Mouse (Mus musculus) midbrain, embryonic 15.5 days (tissue): Measurements from ENCODE around the gene Duoxa1. TPM values are rescaled to one million over a fixed set of nuclear protein-coding genes. Genes with fewer than 3 reads are reported as not detected.
A peak's percentile ranks its signal among the peaks of the same experiment; 100 is the strongest.

Source experiments
- ATAC-seq: fragments of 200-750 bp; cut with Nextera tagmentation; replicated peaks from 2 replicates; pipeline ENCODE4 v1.8.0; 2017; ENCODE audit warnings: moderate TSS enrichment
- H3K27ac ChIP-seq: fragments of 300-500 bp; sonication (generic); 2 replicates; pipeline ENCODE4 v1.5.1; 2015; ENCODE audit warnings: mild to moderate bottlenecking, inconsistent platforms
- H3K27me3 ChIP-seq: fragments of 300-500 bp; sonication (generic); replicated peaks from 2 replicates; pipeline ENCODE4 v1.6.1; 2015; ENCODE audit warnings: inconsistent platforms
- H3K36me3 ChIP-seq: fragments of 300-500 bp; sonication (generic); replicated peaks from 2 replicates; pipeline ENCODE4 v1.6.1; 2015; ENCODE audit warnings: inconsistent platforms
- H3K4me1 ChIP-seq: fragments of 300-500 bp; sonication (generic); 2 replicates; pipeline ENCODE4 v1.6.1; 2015; ENCODE audit warnings: inconsistent platforms
- H3K4me2 ChIP-seq: fragments of 300-500 bp; sonication (generic); 2 replicates; pipeline ENCODE4 v1.6.1; 2015; ENCODE audit warnings: inconsistent platforms, mild to moderate bottlenecking, moderate library complexity
- H3K4me3 ChIP-seq: fragments of 300-500 bp; sonication (generic); 2 replicates; pipeline ENCODE4 v1.5.1; 2015; ENCODE audit warnings: mild to moderate bottlenecking, inconsistent platforms
- H3K9ac ChIP-seq: fragments of 300-500 bp; sonication (generic); 2 replicates; pipeline ENCODE4 v1.6.1; 2015; ENCODE audit warnings: mild to moderate bottlenecking, inconsistent platforms
- H3K9me3 ChIP-seq: fragments of 300-500 bp; sonication (generic); 2 replicates; pipeline ENCODE4 v1.6.1; 2016; ENCODE audit warnings: inconsistent platforms
- WGBS: fragments of 180-500 bp; shearing (Covaris S2); methylation state at CpG from one replicate; pipeline ENCODE4 v1.1.7; 2015; ENCODE audit warnings: mixed read lengths; 5-methylcytosine and 5-hydroxymethylcytosine counted together
- polyA plus RNA-seq: library from polyadenylated mRNA; unstranded; fragments of >200 nt; fragmentation: Nextera tagmentation; extraction: Ambion mirVana; gene quantifications from 2 replicates; pipeline ENCODE4 v1.2.1, GENCODE M21; 2015

The Duoxa1 gene
- 0.30 and 0.32 TPM in 2 replicates for polyA plus RNA-seq

GRCm38 (mm10) chr2:122313536-122313935 is at the start of gene Duoxa1:
Gene Duoxa1, minus strand, starts transcription at chr2:122313730.
- H3K4me3 ChIP-seq: peak within 1 kb of the TSS; percentile 11; the same call in 1 of the 2 replicates
- no peak within 1 kb of the TSS for H3K27ac ChIP-seq
- H3K4me1 ChIP-seq: peaks cover 16% of the 10 kb centered on the region; the same call in 1 of the 2 replicates
- no peaks in the 10 kb centered on the region for H3K9me3 ChIP-seq
- no peaks in the 10 kb centered on the region for H3K36me3 ChIP-seq
- ATAC-seq: no peak
- H3K4me2 ChIP-seq: peak within 1 kb of the TSS; percentile 42
- WGBS: 4% methylated on average over 24 of the region's 24 CpGs
- peaks cover 29% of the 10 kb centered on the region; the same call in 1 of the 2 replicates for H3K27me3 ChIP-seq
- no peak within 1 kb of the TSS for H3K9ac ChIP-seq

DNA sequence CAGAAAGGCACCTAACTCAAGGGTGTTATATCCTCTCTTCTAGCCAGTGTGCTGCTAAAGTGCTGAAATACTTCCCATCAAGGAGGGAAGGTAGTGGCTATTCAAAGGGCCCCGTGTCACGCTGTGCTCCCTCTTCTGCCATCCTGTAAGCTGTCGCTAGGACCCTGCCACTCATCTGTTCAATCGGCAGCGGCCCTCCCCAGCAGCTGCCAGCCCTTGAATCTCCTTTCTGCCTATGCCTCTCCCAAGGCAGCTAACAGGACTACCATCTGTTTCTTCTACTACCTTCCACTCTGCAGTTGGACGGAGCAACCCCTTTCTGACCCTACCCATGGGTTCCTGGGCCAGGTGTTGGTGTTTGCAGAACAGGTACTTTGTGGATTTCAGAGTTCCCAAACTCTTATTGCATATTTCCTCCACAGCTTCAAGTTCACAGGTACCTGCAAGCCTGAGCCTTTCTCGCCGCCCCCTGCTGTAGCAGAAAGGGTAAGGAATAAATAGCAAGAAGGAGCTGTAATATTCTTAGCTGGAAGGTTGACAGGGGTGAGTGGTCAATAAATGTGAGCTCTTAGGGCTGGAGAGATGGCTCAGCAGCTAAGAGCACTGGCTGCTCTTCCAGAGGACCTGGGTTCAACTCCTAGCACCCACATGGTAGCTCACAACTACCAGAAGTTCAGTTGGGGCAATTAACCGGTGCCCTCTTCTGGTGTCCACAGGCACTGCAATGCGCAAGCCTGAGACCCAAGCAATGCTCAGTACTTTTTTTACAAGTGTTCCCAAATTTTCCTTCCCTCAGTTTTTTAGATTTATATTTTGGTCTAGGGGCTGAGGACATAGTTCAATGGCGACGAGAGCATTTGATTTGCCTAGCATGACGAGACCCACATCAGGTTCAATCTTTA is 49.3 kb upstream of the Duoxa1 start:
- 79% methylated on average over 13 of the region's 13 CpGs for WGBS
- Histone ChIP-seq H3K4me2 (no peak overlapping the region), H3K4me3 (no peak overlapping the region), H3K27ac (no peak overlapping the region), H3K9ac (no peak overlapping the region), H3K9me3 (no peaks in the 10 kb centered on the region), H3K4me1 (peaks cover 25% of the 10 kb centered on the region), H3K36me3 (peaks cover 6% of the 10 kb centered on the region; the same call in 1 of the 2 replicates), H3K27me3 (no peaks in the 10 kb centered on the region)
- no peak for ATAC-seq

- H3K27me3 ChIP-seq: no peaks in the 10 kb centered on the region
- no peak overlapping the region for H3K4me2 ChIP-seq
- no peak for ATAC-seq
- WGBS: 61% methylated on average over 10 of the region's 10 CpGs
- peaks cover 9% of the 10 kb centered on the region; the same call in 1 of the 2 replicates for H3K36me3 ChIP-seq
- H3K9ac ChIP-seq: no peak overlapping the region
- no peak overlapping the region for H3K4me3 ChIP-seq
- H3K9me3 ChIP-seq: no peaks in the 10 kb centered on the region
- H3K27ac ChIP-seq: no peak overlapping the region
- peaks cover 17% of the 10 kb centered on the region for H3K4me1 ChIP-seq
Observed at GRCm38 (mm10) chr2:122361868-122362621, 48.5 kb upstream of the Duoxa1 start.

DNA sequence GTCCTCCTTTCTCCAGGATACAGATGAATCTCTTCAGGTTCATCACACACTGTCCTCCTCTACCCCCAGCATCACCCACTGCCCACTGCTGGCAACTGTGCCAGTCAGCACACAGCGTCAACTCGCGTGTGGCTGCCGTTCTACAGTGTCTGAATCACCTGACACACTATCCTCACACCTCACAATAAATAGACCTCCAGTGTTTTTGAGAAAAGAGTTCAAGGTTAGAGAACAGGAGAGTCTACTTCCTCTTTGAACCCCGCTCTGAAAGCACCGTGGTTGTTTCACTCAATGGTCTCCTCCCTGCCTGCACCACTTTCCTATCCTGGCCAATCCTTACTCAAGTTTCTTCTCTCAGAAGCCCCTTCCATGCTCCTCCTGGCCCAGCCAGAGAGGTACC is 47.7 kb upstream of the Duoxa1 start:
- H3K4me1 ChIP-seq: peaks cover 8% of the 10 kb centered on the region
- H3K27ac ChIP-seq: no peak overlapping the region
- no peak overlapping the region for H3K4me3 ChIP-seq
- no peak overlapping the region for H3K9ac ChIP-seq
- peaks cover 10% of the 10 kb centered on the region; the same call in 1 of the 2 replicates for H3K36me3 ChIP-seq
- ATAC-seq: no peak
- H3K9me3 ChIP-seq: no peaks in the 10 kb centered on the region
- no peak overlapping the region for H3K4me2 ChIP-seq
- WGBS: 93% methylated on average over 6 of the region's 6 CpGs
- no peaks in the 10 kb centered on the region for H3K27me3 ChIP-seq

- 93% methylated on average over 6 of the region's 6 CpGs for WGBS
- Histone ChIP-seq H3K4me2 (no peak overlapping the region), H3K4me3 (no peak overlapping the region), H3K4me1 (peaks cover 3% of the 10 kb centered on the region; the same call in 1 of the 2 replicates), H3K9ac (no peak overlapping the region), H3K9me3 (no peaks in the 10 kb centered on the region), H3K36me3 (peaks cover 10% of the 10 kb centered on the region; the same call in 1 of the 2 replicates), H3K27me3 (no peaks in the 10 kb centered on the region), H3K27ac (no peak overlapping the region)
- ATAC-seq: no peak
Observed at GRCm38 (mm10) chr2:122360310-122360709, 46.8 kb upstream of the Duoxa1 start.

DNA sequence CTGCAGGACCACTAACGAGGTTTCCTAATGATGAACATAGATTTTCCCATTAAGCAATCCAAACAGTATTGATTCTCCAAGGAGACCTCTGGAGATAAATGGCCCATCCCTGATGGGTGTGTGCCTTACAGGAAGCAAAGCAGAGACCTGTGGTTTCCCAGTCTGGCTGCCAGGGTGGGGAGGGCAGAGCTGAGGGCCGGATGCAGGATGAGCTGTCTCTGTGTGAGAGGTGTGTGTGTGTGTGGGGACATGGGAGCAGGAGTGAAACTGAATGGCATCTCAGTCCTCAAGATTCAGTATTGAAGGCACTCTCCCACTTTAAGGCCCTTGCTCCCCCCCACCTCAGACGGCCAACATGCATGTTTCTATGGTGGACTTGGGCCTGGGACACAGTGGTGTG is 42.7 kb upstream of the Duoxa1 start:
- no peaks in the 10 kb centered on the region for H3K9me3 ChIP-seq
- no peak overlapping the region for H3K9ac ChIP-seq
- H3K4me3 ChIP-seq: no peak overlapping the region
- whole genome bisulfite sequencing: 76% methylated on average over 3 of the region's 3 CpGs
- H3K27ac ChIP-seq: no peak overlapping the region
- 0 out of 2 replicates have a peak, but pooled peaks cover 7% of the 10 kb centered on the region for H3K36me3 ChIP-seq
- H3K27me3 ChIP-seq: no peaks in the 10 kb centered on the region
- ATAC-seq: no peak
- no peak overlapping the region for H3K4me2 ChIP-seq
- H3K4me1 ChIP-seq: peaks cover 34% of the 10 kb centered on the region

DNA sequence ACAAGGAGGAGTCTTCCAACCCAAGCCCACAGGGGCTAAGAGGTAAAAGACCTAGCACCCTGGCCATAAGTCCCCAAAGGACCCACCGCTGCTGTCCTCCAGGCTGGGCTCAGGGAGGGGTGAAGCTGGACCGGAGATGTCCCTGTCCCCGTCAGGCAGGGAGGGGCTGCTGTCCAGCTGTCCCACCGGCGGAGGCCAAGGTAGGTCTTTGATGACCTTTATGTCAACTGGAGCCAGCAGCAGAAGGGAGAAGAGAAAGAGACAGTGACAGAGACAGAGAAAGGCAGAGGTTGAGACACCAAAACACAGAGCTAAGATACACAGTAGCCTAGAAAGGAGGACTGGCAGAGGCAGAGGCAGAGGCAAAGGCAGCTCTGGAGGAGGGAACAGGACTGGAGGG is 41.9 kb upstream of the Duoxa1 start:
- Histone ChIP-seq H3K27me3 (no peaks in the 10 kb centered on the region), H3K4me3 (no peak overlapping the region), H3K36me3 (0 out of 2 replicates have a peak, but pooled peaks cover 7% of the 10 kb centered on the region), H3K9ac (no peak overlapping the region), H3K27ac (no peak overlapping the region), H3K4me1 (peaks cover 35% of the 10 kb centered on the region), H3K4me2 (no peak overlapping the region), H3K9me3 (no peaks in the 10 kb centered on the region)
- WGBS: 93% methylated on average over 5 of the region's 5 CpGs
- ATAC-seq: no peak

DNA sequence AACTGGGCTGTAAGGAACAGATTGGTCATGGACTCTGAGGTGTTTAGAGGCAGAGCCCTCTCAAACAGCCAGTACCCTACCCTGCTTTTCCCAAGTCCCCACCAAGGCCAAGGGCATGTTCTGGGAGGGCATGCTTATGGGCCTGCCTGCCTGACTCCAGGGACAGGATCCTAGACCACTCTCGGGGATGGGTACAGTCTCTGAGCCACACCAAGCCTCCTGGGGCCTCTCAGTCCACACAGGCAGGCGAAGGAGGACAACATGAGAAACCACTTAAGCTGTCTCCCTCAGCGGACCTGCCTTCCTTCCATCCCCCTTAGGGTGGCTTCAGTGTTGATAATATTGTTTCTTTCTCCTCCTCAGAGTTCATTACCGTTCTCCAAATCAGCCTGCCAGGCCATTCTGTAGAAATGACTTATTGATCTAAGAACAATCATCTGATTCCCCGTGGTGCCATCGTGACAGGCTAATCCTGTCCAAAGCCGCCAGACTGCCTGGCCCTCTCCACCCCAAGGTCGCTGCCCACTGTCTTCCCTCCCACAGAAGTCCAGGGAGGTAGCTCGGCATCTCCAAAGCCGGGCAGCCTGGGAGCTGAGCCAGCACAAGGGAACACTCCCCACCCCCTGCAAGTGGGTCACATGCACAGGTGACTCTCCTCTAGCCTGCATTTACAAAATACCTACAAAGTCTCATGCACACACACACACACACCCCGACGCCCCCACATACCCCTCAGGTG is 40.8 kb upstream of the Duoxa1 start:
- Histone ChIP-seq H3K27me3 (no peaks in the 10 kb centered on the region), H3K4me2 (no peak overlapping the region), H3K9me3 (no peaks in the 10 kb centered on the region), H3K4me3 (no peak overlapping the region), H3K9ac (no peak overlapping the region), H3K36me3 (0 out of 2 replicates have a peak, but pooled peaks cover 7% of the 10 kb centered on the region), H3K4me1 (peaks cover 42% of the 10 kb centered on the region), H3K27ac (no peak overlapping the region)
- WGBS: 38% methylated on average over 12 of the region's 12 CpGs
- ATAC-seq: no peak

GRCm38 (mm10) chr2:122353765-122354164 is 40.2 kb upstream of the Duoxa1 start:
- no peak for ATAC-seq
- peaks cover 48% of the 10 kb centered on the region for H3K4me1 ChIP-seq
- no peaks in the 10 kb centered on the region for H3K9me3 ChIP-seq
- 0 out of 2 replicates have a peak overlapping the region, but pooled peaks have one; percentile 43 for H3K27ac ChIP-seq
- H3K27me3 ChIP-seq: no peaks in the 10 kb centered on the region
- H3K4me3 ChIP-seq: no peak overlapping the region
- WGBS: 78% methylated on average over 8 of the region's 8 CpGs
- no peak overlapping the region for H3K4me2 ChIP-seq
- H3K36me3 ChIP-seq: 0 out of 2 replicates have a peak, but pooled peaks cover 7% of the 10 kb centered on the region
- H3K9ac ChIP-seq: no peak overlapping the region

GRCm38 (mm10) chr2:122352992-122353391 is 39.5 kb upstream of the Duoxa1 start:
- Histone ChIP-seq H3K9ac (no peak overlapping the region), H3K4me1 (peaks cover 52% of the 10 kb centered on the region), H3K27ac (peak overlapping the region; percentile 43; the same call in 1 of the 2 replicates), H3K4me2 (no peak overlapping the region), H3K36me3 (0 out of 2 replicates have a peak, but pooled peaks cover 7% of the 10 kb centered on the region), H3K4me3 (no peak overlapping the region), H3K9me3 (no peaks in the 10 kb centered on the region), H3K27me3 (no peaks in the 10 kb centered on the region)
- WGBS: 84% methylated on average over 6 of the region's 6 CpGs
- no peak for ATAC-seq

- no peak overlapping the region for H3K9ac ChIP-seq
- peak; percentile 13; the same call in 1 of the 2 replicates for ATAC-seq
- no peaks in the 10 kb centered on the region for H3K9me3 ChIP-seq
- H3K27ac ChIP-seq: peak overlapping the region; percentile 82
- 0 out of 2 replicates have a peak, but pooled peaks cover 3% of the 10 kb centered on the region for H3K36me3 ChIP-seq
- H3K4me2 ChIP-seq: no peak overlapping the region
- peaks cover 56% of the 10 kb centered on the region for H3K4me1 ChIP-seq
- WGBS: 6% methylated on average over 4 of the region's 4 CpGs
- no peaks in the 10 kb centered on the region for H3K27me3 ChIP-seq
- H3K4me3 ChIP-seq: no peak overlapping the region
Observed at GRCm38 (mm10) chr2:122351931-122352329, 38.4 kb upstream of the Duoxa1 start.
